ENCODE assay signal across 9 mouse cellular contexts in the genomic region with DNA sequence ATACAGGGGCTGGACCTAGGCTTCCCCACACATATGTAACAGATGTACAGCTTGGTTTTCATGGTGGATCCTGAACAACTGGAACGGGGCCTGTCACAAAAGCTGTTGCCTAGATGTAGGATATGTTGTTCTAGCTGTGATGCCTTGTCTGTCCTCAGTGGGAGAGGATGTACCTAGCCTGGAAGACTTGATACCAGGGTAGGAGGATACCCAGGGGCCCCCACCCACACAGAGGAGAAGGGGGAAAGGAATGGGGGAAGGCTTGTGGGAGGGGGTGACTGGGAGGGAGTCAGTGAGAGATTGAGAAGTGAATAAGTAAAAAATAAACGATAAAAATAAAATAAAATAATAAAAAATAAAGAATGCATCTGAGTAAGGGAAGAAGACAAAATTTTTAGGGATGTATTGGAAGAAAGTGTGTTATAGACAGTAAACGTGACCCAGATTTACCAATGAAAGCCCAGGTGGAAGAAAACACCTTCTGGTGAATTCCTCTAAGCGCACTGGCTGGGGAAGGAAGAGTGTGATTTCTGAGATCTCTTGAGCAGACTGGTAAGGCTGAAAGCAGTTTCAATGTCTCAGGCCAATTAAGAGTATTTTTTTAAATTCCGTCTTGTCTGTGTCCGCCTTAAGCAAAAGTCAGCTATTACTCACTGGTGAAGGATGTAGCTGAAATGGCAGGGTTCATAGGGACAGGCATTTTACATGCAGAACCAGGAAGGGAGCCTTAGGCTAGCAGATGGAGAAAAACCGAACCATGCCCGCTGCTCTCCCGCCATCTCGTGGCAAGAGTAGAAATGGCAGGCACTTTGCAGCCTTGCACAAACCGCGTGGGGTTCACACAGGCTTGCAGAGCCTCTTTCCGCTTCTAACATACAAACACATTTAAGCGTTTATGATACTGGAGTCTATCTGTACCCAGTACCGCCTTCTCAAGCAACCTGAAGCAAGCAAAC. TPM values are rescaled to one million over a fixed set of nuclear protein-coding genes. Genes with fewer than 3 reads are reported as not detected.
DNase-seq lines count a peak whose midpoint lies in the region; ATAC-seq and TF ChIP-seq lines count a peak whose summit lies in the region.
"Had no signal": no experiment of that assay in that cellular context is flagged by ENCODE, and none has a peak within 500 bp of the region (broad histone marks: within the 10 kb centered on the region; RNA-seq: fewer than 3 reads in every experiment).

No protein-coding gene starts in this region.

- no peak overlapping the region for H3K4me2 ChIP-seq in hindbrain, embryonic 11.5 days (replicated peaks; ENCODE audit: low read depth, low read length)
- H3K4me2 ChIP-seq in lung, postnatal 0 days (replicated peaks; ENCODE audit: low read depth, low read length): no peak overlapping the region

- peak; percentile 94 for TF ChIP-seq CTCF in lung, postnatal 0 days (IDR thresholded peaks at IDR 0.05)

- no peak overlapping the region for H3K4me3 ChIP-seq in hindbrain, embryonic 11.5 days (ENCODE audit: low read depth, low read length)
- no peak overlapping the region for H3K4me3 ChIP-seq in lung, postnatal 0 days (ENCODE audit: low read depth, low read length)
- H3K4me3 ChIP-seq: megakaryocyte, embryonic 14.5 days had no signal

- peak; percentile 85 for ATAC-seq in hindbrain, embryonic 11.5 days (ENCODE audit: low FRiP score)
- ATAC-seq in lung, postnatal 0 days: peak; percentile 62

- no peak for TF ChIP-seq EP300 in lung, postnatal 0 days (IDR thresholded peaks at IDR 0.05)

- H3K36me3 ChIP-seq in hindbrain, embryonic 11.5 days (ENCODE audit: control insufficient read depth, insufficient read depth, low read length): no peaks in the 10 kb centered on the region
- no peaks in the 10 kb centered on the region for H3K36me3 ChIP-seq in lung, postnatal 0 days (ENCODE audit: insufficient read depth, low read length)

- H3K9ac ChIP-seq in hindbrain, embryonic 11.5 days (ENCODE audit: low read depth, low read length): no peak overlapping the region
- no peak overlapping the region for H3K9ac ChIP-seq in lung, postnatal 0 days (replicated peaks; ENCODE audit: low read depth)

- WGBS in hindbrain, embryonic 11.5 days: 30% methylated on average over 15 of the region's 15 CpGs
- WGBS in lung, postnatal 0 days: 28% methylated on average over 15 of the region's 15 CpGs

- H3K4me1 ChIP-seq in hindbrain, embryonic 11.5 days (replicated peaks; ENCODE audit: control insufficient read depth, insufficient read depth, low read length): no peaks in the 10 kb centered on the region
- H3K4me1 ChIP-seq in lung, postnatal 0 days (ENCODE audit: insufficient read depth, low read depth, low read length): no peaks in the 10 kb centered on the region

- no peaks in the 10 kb centered on the region for H3K9me3 ChIP-seq in hindbrain, embryonic 11.5 days (ENCODE audit: control insufficient read depth, low read length)
- no peaks in the 10 kb centered on the region for H3K9me3 ChIP-seq in lung, postnatal 0 days (ENCODE audit: low read length)
- H3K9me3 ChIP-seq: megakaryocyte, embryonic 14.5 days had no signal

- no peak overlapping the region for H3K27ac ChIP-seq in hindbrain, embryonic 11.5 days (ENCODE audit: low read depth, low read length)
- no peak overlapping the region for H3K27ac ChIP-seq in lung, postnatal 0 days (ENCODE audit: low read length)

- peak; percentile 88 for DNase-seq in NIH3T3 (ENCODE audit: low read depth)
- peak; percentile 72 to 83 for DNase-seq in cerebellum, adult 18-20 months
- DNase-seq in forelimb bud, embryonic 11.5 days (ENCODE audit: low read depth, low spot score): peak; percentile 79
- peak; percentile 90 for DNase-seq in hindbrain, embryonic 11.5 days (ENCODE audit: low spot score)
- DNase-seq in layer of hippocampus, adult 9-10 months (ENCODE audit: low spot score): peak; percentile 55
- DNase-seq in lung, postnatal 0 days (ENCODE audit: low spot score): peak; percentile 58
- peak; percentile 84 for DNase-seq in retina, postnatal 1 day
- DNase-seq in B cell, adult 2 months: no peak

- no peaks in the 10 kb centered on the region for H3K27me3 ChIP-seq in hindbrain, embryonic 11.5 days (ENCODE audit: control insufficient read depth, insufficient read depth, low read length)
- no peaks in the 10 kb centered on the region for H3K27me3 ChIP-seq in lung, postnatal 0 days (replicated peaks; ENCODE audit: insufficient read depth, low read length)
- H3K27me3 ChIP-seq: megakaryocyte, embryonic 14.5 days had no signal

RNA-seq across cellular contexts. Expression of gene Opn5, which starts 8.1 kb away (rescaled TPM):
- 0.10 TPM in 1 of 2 replicates, not detected in the other for polyA plus RNA-seq in hindbrain, embryonic 11.5 days (2014; fragmentation: Nextera tagmentation; extraction: Ambion mirVana)
- not detected in 2 replicates for polyA plus RNA-seq in lung, postnatal 0 days (2015; fragmentation: Nextera tagmentation; extraction: Ambion mirVana)

Comparison
In these comparisons a context has a peak if more than half of its experiments do, and no peak if none do; other contexts are left out.
1. DNase-seq: peak in NIH3T3 (single experiment), cerebellum, adult 18-20 months (2 of 2), forelimb bud, embryonic 11.5 days (single experiment), hindbrain, embryonic 11.5 days (single experiment), layer of hippocampus, adult 9-10 months (single experiment), lung, postnatal 0 days (single experiment) and retina, postnatal 1 day (single experiment); none in B cell, adult 2 months (0 of 2).